Mouse (Mus musculus) lung, adult 2 months (tissue): Measurements from ENCODE around the gene Cdca7.

ENCODE experiments used
- CTCF ChIP-seq: fragments of 200-500 bp; IDR thresholded peaks from 2 replicates; pipeline ENCODE4 v1.5.1; 2011; ENCODE audit warnings: mild to moderate bottlenecking, low read length, control low read depth; ENCODE audit not compliant: insufficient read depth
- POLR2A ChIP-seq: fragments of 200-500 bp; IDR thresholded peaks from 2 replicates; pipeline ENCODE4 v1.6.1; 2011; ENCODE audit warnings: low read depth, mild to moderate bottlenecking, control low read depth, low read length, borderline replicate concordance; ENCODE audit errors: extremely low read depth

GRCm38 (mm10) chr2:72503646-72504045 is 27.7 kb downstream of the Cdca7 start:
- TF ChIP-seq CTCF (no peak), POLR2A (no peak)
